Mouse (Mus musculus): ENCODE data around the gene Scube2. TPM values are rescaled to one million over a fixed set of nuclear protein-coding genes. Genes with fewer than 3 reads are reported as not detected.
A peak's percentile ranks its signal among the peaks of the same experiment; 100 is the strongest.

Scube2 gene
- total RNA-seq, 1 experiment: 0.89 TPM

- no peaks in the 10 kb centered on the region for H3K36me3 ChIP-seq (ENCODE audit: control insufficient read depth, insufficient read depth, low read length, poor library complexity, severe bottlenecking)
- H3K4me1 ChIP-seq (ENCODE audit: control insufficient read depth in 2 of 2, insufficient read depth in 2 of 2, low read length in 2 of 2, poor library complexity in 1 of 2): no peaks in the 10 kb centered on the region
- peak within 1 kb of the TSS; percentile 88 for H3K9ac ChIP-seq (ENCODE audit: insufficient read depth, low read depth, low read length, poor library complexity, severe bottlenecking)
- peak within 1 kb of the TSS; percentile 88 to 90 for H3K4me3 ChIP-seq (ENCODE audit: insufficient read depth in 1 of 2, low read depth in 1 of 2, low read length in 2 of 2, poor library complexity in 1 of 2, severe bottlenecking in 1 of 2)
- in situ Hi-C loops (cut with MboI; ENCODE audit: low sequenced_read_pairs in 2 of 2, unreplicated experiment in 2 of 2): no loop called here
- no peak within 1 kb of the TSS for H3K27ac ChIP-seq (ENCODE audit: insufficient read depth, low read depth, low read length, poor library complexity, severe bottlenecking)
- peak; percentile 25 for DNase-seq (ENCODE audit: low read depth, low spot score)
- TF ChIP-seq CHD2 (IDR thresholded peaks at IDR 0.05; ENCODE audit: low read depth, low read length) (no peak), HCFC1 (IDR thresholded peaks at IDR 0.05; ENCODE audit: borderline replicate concordance, insufficient read depth, low read length) (peak; percentile 69)
- no peaks in the 10 kb centered on the region for H3K9me3 ChIP-seq (ENCODE audit: control insufficient read depth, insufficient read depth, low read depth, low read length)
Observed at GRCm38 (mm10) chr7:109752008-109752925, 113.2 kb downstream of the Scube2 start, which contains the start of gene Tmem9b. Gene Tmem9b, minus strand, starts transcription at chr7:109752875.

GRCm38 (mm10) chr7:109751427-109752007, 114.0 kb downstream of the Scube2 start:
- H3K9me3 ChIP-seq (ENCODE audit: control insufficient read depth, insufficient read depth, low read depth, low read length): no peaks in the 10 kb centered on the region
- no peak for DNase-seq (ENCODE audit: low read depth, low spot score)
- H3K27ac ChIP-seq (ENCODE audit: insufficient read depth, low read depth, low read length, poor library complexity, severe bottlenecking): no peak overlapping the region
- peak overlapping the region; percentile 88 to 90 for H3K4me3 ChIP-seq (ENCODE audit: insufficient read depth in 1 of 2, low read depth in 1 of 2, low read length in 2 of 2, poor library complexity in 1 of 2, severe bottlenecking in 1 of 2)
- peak overlapping the region; percentile 88 for H3K9ac ChIP-seq (ENCODE audit: insufficient read depth, low read depth, low read length, poor library complexity, severe bottlenecking)
- in situ Hi-C loops (cut with MboI; ENCODE audit: low sequenced_read_pairs in 2 of 2, unreplicated experiment in 2 of 2): no loop called here
- TF ChIP-seq ZNF384 (IDR thresholded peaks at IDR 0.05; ENCODE audit: low read depth, low read length): no peak
- no peak for TF ChIP-seq ZC3H11A (IDR thresholded peaks at IDR 0.05; ENCODE audit: borderline replicate concordance, low read depth, low read length)
- no peak for TF ChIP-seq HCFC1 (IDR thresholded peaks at IDR 0.05; ENCODE audit: borderline replicate concordance, insufficient read depth, low read length)
- TF ChIP-seq MAFK (IDR thresholded peaks at IDR 0.05; ENCODE audit: insufficient read depth, low read depth, low read length): no peak
- no peak for TF ChIP-seq CHD2 (IDR thresholded peaks at IDR 0.05; ENCODE audit: low read depth, low read length)
- no peaks in the 10 kb centered on the region for H3K36me3 ChIP-seq (ENCODE audit: control insufficient read depth, insufficient read depth, low read length, poor library complexity, severe bottlenecking)
- H3K4me1 ChIP-seq (ENCODE audit: control insufficient read depth in 2 of 2, insufficient read depth in 2 of 2, low read length in 2 of 2, poor library complexity in 1 of 2): no peaks in the 10 kb centered on the region

Other genes with a start within 250 kb of the Scube2 start
- 25.6 and 34.6 TPM in 2 replicates for gene St5, start 162.1 kb downstream of the Scube2 start, total RNA-seq (2012; rRNA removed)
- 20.0 and 29.1 TPM in 2 replicates for gene Akip1, start 162.0 kb downstream of the Scube2 start, total RNA-seq (2012; rRNA removed)
- gene BC051019, start 141.8 kb downstream of the Scube2 start, total RNA-seq (2012; rRNA removed): 0.48 and 1.3 TPM in 2 replicates
- gene Ascl3, start 134.0 kb downstream of the Scube2 start, total RNA-seq (2012; rRNA removed): not detected in 2 replicates
- gene Tmem9b, start 112.8 kb downstream of the Scube2 start, total RNA-seq (2012; rRNA removed): 11.1 and 17.2 TPM in 2 replicates
- 0.58 and 0.98 TPM in 2 replicates for gene Nrip3, start 83.7 kb downstream of the Scube2 start, total RNA-seq (2012; rRNA removed)
- 27.1 and 28.8 TPM in 2 replicates for gene Dennd5a, start 94.8 kb upstream of the Scube2 start, total RNA-seq (2012; rRNA removed)
- gene Tmem41b, start 121.2 kb upstream of the Scube2 start, total RNA-seq (2012; rRNA removed): 154 and 161 TPM in 2 replicates
- 145 and 161 TPM in 2 replicates for gene Ipo7, start 152.6 kb upstream of the Scube2 start, total RNA-seq (2012; rRNA removed)
- 23.1 and 24.0 TPM in 2 replicates for gene Zfp143, start 195.5 kb upstream of the Scube2 start, total RNA-seq (2012; rRNA removed)